Mouse (Mus musculus) stomach, postnatal 0 days (tissue): Measurements from ENCODE around the gene Zmym4.
"Not testable (repeated sequence)": the region's sequence is repeated elsewhere in the genome, so short reads cannot be mapped to it uniquely, and the experiment has no call there.

Source experiments
- CTCF ChIP-seq: IDR thresholded peaks from 2 replicates; pipeline ENCODE4 v1.5.1; 2016; ENCODE audit warnings: antibody characterized with exemption, low read depth, mild to moderate bottlenecking, moderate library complexity
- EP300 ChIP-seq: optimal IDR thresholded peaks from 2 replicates; pipeline ENCODE3; 2016; ENCODE audit warnings: antibody characterized with exemption

DNA sequence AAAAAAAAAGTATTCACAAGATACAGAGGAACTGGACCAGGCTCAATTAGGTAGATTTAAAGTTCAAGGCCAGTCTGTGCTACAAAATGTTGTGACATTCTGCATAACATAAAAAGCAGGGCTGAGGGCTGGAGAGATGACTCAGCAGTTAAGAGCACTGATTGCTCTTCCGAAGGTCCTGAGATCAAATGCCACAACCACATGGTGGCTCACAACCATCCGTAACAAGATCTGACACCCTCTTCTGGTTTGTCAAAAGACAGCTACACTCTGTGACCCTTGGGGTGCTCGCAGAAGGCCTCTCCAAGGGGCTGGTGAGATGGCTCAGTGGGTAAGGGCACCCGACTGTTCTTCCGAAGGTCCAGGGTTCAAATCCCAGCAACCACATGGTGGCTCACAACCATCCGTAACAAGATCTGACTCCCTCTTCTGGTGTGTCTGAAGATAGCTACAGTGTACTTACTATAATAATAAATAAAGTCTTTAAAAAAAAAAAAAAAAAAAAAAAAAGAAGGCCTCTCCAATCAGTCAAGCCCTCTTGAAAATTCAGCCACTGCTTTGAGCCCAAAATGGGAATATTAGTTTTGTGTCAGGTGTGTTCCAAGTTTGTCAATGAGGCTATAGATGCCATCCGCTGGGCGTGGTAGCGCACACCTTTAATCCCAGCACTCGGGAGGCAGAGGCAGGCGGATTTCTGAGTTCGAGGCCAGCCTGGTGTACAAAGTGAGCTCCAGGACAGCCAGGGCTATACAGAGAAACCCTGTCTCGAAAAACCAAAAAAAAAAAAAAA is 16.0 kb upstream of the Zmym4 start:
- not testable (repeated sequence) for TF ChIP-seq CTCF, EP300
